Mouse (Mus musculus): ENCODE measurements around the gene Lcn8. TPM values are rescaled to one million over a fixed set of nuclear protein-coding genes. Genes with fewer than 3 reads are reported as not detected.

Lcn8 gene
- polyA plus RNA-seq (2015; fragmentation: Nextera tagmentation; extraction: Ambion mirVana): not detected in 2 replicates

- Histone ChIP-seq H3K4me1 (ENCODE audit: insufficient read depth, low read length) (no peaks in the 10 kb centered on the region), H3K9me3 (ENCODE audit: low read length) (no peaks in the 10 kb centered on the region), H3K36me3 (ENCODE audit: insufficient read depth, low read length) (no peaks in the 10 kb centered on the region), H3K4me3 (ENCODE audit: low read length) (no peak within 1 kb of the TSS), H3K27me3 (ENCODE audit: insufficient read depth, low read length) (no peaks in the 10 kb centered on the region), H3K27ac (ENCODE audit: low read length) (no peak within 1 kb of the TSS), H3K9ac (replicated peaks; ENCODE audit: low read length) (no peak within 1 kb of the TSS), H3K4me2 (replicated peaks; ENCODE audit: low read depth, low read length) (no peak within 1 kb of the TSS)
- 79% methylated on average over 2 of the region's 2 CpGs for WGBS
- ATAC-seq (ENCODE audit: low FRiP score, low TSS enrichment): no peak
Observed at GRCm38 (mm10) chr2:25652902-25653301, at the start of gene Lcn8. Lcn8 (plus strand) TSS chr2:25653120.

DNA sequence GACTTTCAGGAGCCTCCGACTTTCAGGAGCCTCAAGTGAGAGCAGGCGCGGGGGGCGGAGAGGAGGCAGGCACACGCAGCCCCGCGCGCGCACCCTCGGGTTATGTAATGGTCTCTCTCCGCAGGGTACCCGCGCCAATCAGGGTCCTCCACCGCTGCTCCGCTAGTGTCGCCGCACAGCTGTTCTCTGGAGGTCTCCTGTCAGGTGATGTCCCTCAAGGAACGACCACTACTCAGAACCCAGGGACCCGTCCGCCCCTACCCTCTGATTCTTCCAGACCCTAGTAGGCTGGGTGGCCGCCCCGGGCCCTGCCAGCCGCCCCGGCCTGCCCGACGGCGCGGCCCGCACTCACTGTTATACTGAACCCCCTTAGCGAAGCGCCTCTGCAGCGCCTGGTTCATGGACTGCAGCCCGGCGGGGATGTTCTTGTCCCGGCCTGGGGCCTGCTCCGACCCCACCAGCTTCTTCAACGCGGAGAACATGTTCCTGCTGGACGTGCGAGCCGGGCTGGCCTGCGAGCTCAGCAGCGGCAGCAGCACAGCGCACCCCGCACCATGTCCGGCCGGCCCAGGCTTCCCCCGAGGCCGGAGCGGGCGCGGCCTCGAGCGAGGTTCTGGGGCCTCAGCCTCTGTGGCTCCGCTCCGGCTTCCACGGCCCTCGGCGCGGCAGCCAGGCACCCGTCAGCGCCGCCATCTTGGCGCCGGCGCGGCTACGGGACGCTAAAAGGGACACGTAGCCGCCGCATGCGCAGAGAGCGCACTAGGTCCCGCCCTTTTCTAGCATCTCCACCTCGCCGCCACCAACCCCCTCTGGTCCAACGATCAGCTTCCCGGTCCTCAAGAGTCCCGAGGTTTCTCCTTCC, 44.9 kb upstream of the Lcn8 start, which contains the start of gene Rabl6:
Gene Rabl6 (minus strand): TSS at position 761 of the 862 bp plus-strand sequence.
- peak; percentile 91 for ATAC-seq (ENCODE audit: low FRiP score, low TSS enrichment)
- under 1% methylated on average over 80 of the region's 80 CpGs for WGBS

DNA sequence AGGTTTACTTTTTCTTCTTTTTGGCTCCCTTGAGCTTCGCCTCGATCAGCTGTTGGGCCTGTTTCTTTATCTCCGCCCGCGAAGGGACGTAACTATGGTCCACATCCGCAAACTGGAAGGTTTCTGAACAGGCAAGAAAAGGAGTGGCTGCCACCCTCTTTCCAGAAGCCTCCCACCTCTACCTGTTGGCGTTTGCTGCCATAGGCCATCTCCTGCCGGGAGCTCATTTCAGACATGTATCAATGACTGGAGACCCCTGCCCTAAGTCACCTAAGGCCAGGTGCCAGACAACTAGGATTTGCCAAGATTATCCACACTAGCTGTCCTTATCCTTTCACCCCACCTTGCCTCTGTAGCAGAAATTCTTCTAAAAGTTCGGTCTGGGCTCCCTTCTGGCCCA, 44.2 kb upstream of the Lcn8 start:
- H3K27me3 ChIP-seq (ENCODE audit: insufficient read depth, low read length): no peaks in the 10 kb centered on the region
- 63% methylated on average over 10 of the region's 10 CpGs for WGBS
- peak overlapping the region; percentile 90 for H3K9ac ChIP-seq (replicated peaks; ENCODE audit: low read length)
- ATAC-seq (ENCODE audit: low FRiP score, low TSS enrichment): peak; percentile 3; the same call in 1 of the 2 replicates
- H3K27ac ChIP-seq (ENCODE audit: low read length): no peak overlapping the region
- H3K9me3 ChIP-seq (ENCODE audit: low read length): no peaks in the 10 kb centered on the region
- peak overlapping the region; percentile 75 for H3K4me2 ChIP-seq (replicated peaks; ENCODE audit: low read depth, low read length)
- peaks cover 6% of the 10 kb centered on the region; the same call in 1 of the 2 replicates for H3K36me3 ChIP-seq (ENCODE audit: insufficient read depth, low read length)
- peak overlapping the region; percentile 100 for H3K4me3 ChIP-seq (ENCODE audit: low read length)
- H3K4me1 ChIP-seq (ENCODE audit: insufficient read depth, low read length): peaks cover 19% of the 10 kb centered on the region

More for the DNA sequence above, 44.9 kb upstream of the Lcn8 start, which contains the start of gene Rabl6:
- H3K27me3 ChIP-seq (ENCODE audit: insufficient read depth, low read length): no peaks in the 10 kb centered on the region
- H3K4me1 ChIP-seq (ENCODE audit: insufficient read depth, low read length): peaks cover 19% of the 10 kb centered on the region
- H3K4me2 ChIP-seq (replicated peaks; ENCODE audit: low read depth, low read length): peak within 1 kb of the TSS; percentile 75
- H3K27ac ChIP-seq (ENCODE audit: low read length): peak within 1 kb of the TSS; percentile 95
- no peaks in the 10 kb centered on the region for H3K9me3 ChIP-seq (ENCODE audit: low read length)
- H3K36me3 ChIP-seq (ENCODE audit: insufficient read depth, low read length): peaks cover 6% of the 10 kb centered on the region; the same call in 1 of the 2 replicates
- peak within 1 kb of the TSS; percentile 90 for H3K9ac ChIP-seq (replicated peaks; ENCODE audit: low read length)
- peak within 1 kb of the TSS; percentile 100 for H3K4me3 ChIP-seq (ENCODE audit: low read length)

DNA sequence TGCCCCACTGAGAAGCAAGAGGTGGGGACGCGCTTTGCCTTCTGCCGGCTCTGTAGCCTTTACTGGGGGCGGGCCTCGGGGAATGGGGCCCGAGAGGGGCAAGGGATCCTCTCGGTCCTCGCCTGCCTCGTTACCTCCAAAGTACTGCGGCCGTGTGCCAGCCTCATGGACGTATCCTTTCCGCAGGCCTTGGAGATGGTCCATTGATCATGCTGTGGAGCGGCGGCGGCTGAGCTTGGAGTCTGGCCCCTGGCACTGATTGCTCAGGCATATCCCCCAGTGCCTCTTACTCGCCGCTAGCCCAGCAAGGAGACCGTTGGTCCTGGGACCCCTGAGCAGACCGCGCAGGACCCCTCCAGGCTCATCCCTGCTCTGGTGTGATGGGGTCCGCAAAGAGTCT, 36.5 kb upstream of the Lcn8 start:
- no peaks in the 10 kb centered on the region for H3K36me3 ChIP-seq (ENCODE audit: insufficient read depth, low read length)
- ATAC-seq (ENCODE audit: low FRiP score, low TSS enrichment): no peak; the same call in 1 of the 2 replicates
- H3K9ac ChIP-seq (replicated peaks; ENCODE audit: low read length): peak overlapping the region; percentile 46
- 8% methylated on average over 22 of the region's 22 CpGs for WGBS
- H3K27me3 ChIP-seq (ENCODE audit: insufficient read depth, low read length): peaks cover 36% of the 10 kb centered on the region
- no peak overlapping the region for H3K27ac ChIP-seq (ENCODE audit: low read length)
- no peaks in the 10 kb centered on the region for H3K9me3 ChIP-seq (ENCODE audit: low read length)
- peak overlapping the region; percentile 50 for H3K4me2 ChIP-seq (replicated peaks; ENCODE audit: low read depth, low read length)
- peaks cover 12% of the 10 kb centered on the region for H3K4me1 ChIP-seq (ENCODE audit: insufficient read depth, low read length)
- peak overlapping the region; percentile 27 for H3K4me3 ChIP-seq (ENCODE audit: low read length)

DNA sequence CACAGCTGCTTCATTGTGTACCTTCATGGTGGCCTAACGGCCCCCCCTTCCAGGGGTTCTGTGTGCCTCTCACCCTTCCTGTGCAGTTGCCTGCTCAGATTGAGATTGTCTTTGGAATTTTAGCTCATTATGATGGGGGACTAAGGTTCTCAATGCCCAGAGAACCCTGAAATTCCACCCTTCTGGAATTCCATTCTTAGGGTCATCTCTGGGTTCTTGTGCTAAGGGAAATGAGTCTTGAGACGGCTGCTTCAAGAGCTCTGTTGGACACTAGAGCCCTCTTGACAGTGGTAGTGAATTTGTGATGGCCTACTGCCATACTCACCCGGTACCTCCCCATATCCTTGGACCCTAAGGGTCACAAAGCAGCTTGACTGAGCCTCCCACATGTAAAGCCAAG, 35.3 kb upstream of the Lcn8 start, which contains the start of gene Ccdc183:
Gene Ccdc183 (minus strand): TSS at position 101 of the 400 bp plus-strand sequence.
- 0 out of 2 replicates have a peak within 1 kb of the TSS, but pooled peaks have one; percentile 50 for H3K4me2 ChIP-seq (replicated peaks; ENCODE audit: low read depth, low read length)
- no peak for ATAC-seq (ENCODE audit: low FRiP score, low TSS enrichment)
- H3K9me3 ChIP-seq (ENCODE audit: low read length): no peaks in the 10 kb centered on the region
- H3K9ac ChIP-seq (replicated peaks; ENCODE audit: low read length): no peak within 1 kb of the TSS
- H3K27me3 ChIP-seq (ENCODE audit: insufficient read depth, low read length): peaks cover 36% of the 10 kb centered on the region
- peaks cover 12% of the 10 kb centered on the region for H3K4me1 ChIP-seq (ENCODE audit: insufficient read depth, low read length)
- peak within 1 kb of the TSS; percentile 27; the same call in 1 of the 2 replicates for H3K4me3 ChIP-seq (ENCODE audit: low read length)
- no peak within 1 kb of the TSS for H3K27ac ChIP-seq (ENCODE audit: low read length)
- WGBS: 82% methylated on average over 3 of the region's 3 CpGs
- no peaks in the 10 kb centered on the region for H3K36me3 ChIP-seq (ENCODE audit: insufficient read depth, low read length)

GRCm38 (mm10) chr2:25620386-25620785, 32.5 kb upstream of the Lcn8 start:
- peaks cover 12% of the 10 kb centered on the region for H3K4me1 ChIP-seq (ENCODE audit: insufficient read depth, low read length)
- H3K9ac ChIP-seq (replicated peaks; ENCODE audit: low read length): peak overlapping the region; percentile 19
- ATAC-seq (ENCODE audit: low FRiP score, low TSS enrichment): no peak
- no peak overlapping the region for H3K4me3 ChIP-seq (ENCODE audit: low read length)
- H3K9me3 ChIP-seq (ENCODE audit: low read length): no peaks in the 10 kb centered on the region
- 62% methylated on average over 6 of the region's 6 CpGs for WGBS
- H3K27me3 ChIP-seq (ENCODE audit: insufficient read depth, low read length): peaks cover 28% of the 10 kb centered on the region
- H3K36me3 ChIP-seq (ENCODE audit: insufficient read depth, low read length): no peaks in the 10 kb centered on the region
- no peak overlapping the region for H3K4me2 ChIP-seq (replicated peaks; ENCODE audit: low read depth, low read length)
- no peak overlapping the region for H3K27ac ChIP-seq (ENCODE audit: low read length)

GRCm38 (mm10) chr2:25620852-25621228, 32.1 kb upstream of the Lcn8 start:
- no peak overlapping the region; the same call in 1 of the 2 replicates for H3K4me3 ChIP-seq (ENCODE audit: low read length)

DNA sequence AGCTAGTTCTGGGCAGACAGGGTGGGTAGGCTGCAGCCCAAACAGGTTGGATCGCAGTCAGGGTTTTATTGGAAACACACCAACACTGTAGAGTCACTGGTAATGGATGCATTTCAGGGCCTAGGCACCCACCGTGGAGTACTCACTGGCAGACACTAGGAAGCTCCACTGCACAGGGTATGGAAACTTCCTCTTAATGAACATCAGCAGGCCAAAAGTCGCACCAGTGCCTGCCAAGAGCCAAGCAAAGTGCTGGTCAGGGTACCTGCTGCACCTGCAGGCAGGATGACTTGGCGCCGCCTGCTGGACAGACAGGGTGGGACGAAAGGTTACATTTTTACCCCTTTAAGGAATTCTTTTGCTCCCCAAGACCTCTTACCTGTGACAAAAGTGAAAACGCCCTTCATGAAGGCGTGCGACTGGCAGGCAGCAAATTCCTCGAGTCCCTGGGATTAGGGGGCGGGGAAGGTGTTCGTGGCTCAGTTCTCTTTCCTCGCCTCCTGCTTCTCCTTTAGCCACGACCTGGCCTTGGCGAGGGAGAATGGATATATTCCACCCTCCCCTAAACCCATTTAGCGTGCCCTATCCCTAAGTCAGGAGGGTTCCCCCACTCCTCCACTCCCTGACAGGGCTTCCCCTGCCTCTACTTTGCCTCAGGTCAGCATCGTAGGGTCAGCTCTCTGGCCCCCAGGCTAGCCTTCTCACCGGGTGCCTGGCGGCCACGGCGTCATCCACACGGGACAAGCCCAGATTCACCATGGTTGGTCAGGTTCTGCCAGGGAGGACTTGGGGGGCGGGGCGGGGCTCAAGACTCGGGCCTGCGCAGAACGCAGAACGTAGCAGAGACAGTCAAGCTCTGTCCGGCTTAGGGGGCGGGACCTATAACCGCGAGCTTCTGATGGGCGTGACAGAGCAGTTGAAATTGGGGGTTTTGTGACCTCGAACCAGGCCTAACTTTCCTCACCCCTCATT, 31.4 kb upstream of the Lcn8 start, which contains the start of gene Tmem141:
Gene Tmem141 (minus strand): TSS at position 777 of the 972 bp plus-strand sequence.
- Histone ChIP-seq H3K9ac (replicated peaks; ENCODE audit: low read length) (peak within 1 kb of the TSS; percentile 76), H3K36me3 (ENCODE audit: insufficient read depth, low read length) (no peaks in the 10 kb centered on the region), H3K27ac (ENCODE audit: low read length) (peak within 1 kb of the TSS; percentile 83), H3K4me1 (ENCODE audit: insufficient read depth, low read length) (peaks cover 1% of the 10 kb centered on the region; the same call in 1 of the 2 replicates), H3K9me3 (ENCODE audit: low read length) (no peaks in the 10 kb centered on the region), H3K4me3 (ENCODE audit: low read length) (peak within 1 kb of the TSS; percentile 63), H3K4me2 (replicated peaks; ENCODE audit: low read depth, low read length) (peak within 1 kb of the TSS; percentile 83), H3K27me3 (ENCODE audit: insufficient read depth, low read length) (peaks cover 16% of the 10 kb centered on the region)
- WGBS: 7% methylated on average over 34 of the region's 34 CpGs
- peak; percentile 93 for ATAC-seq (ENCODE audit: low FRiP score, low TSS enrichment)

More at GRCm38 (mm10) chr2:25620852-25621228, 32.1 kb upstream of the Lcn8 start:
- Histone ChIP-seq H3K4me2 (replicated peaks; ENCODE audit: low read depth, low read length) (peak overlapping the region; percentile 83), H3K4me1 (ENCODE audit: insufficient read depth, low read length) (peaks cover 8% of the 10 kb centered on the region), H3K9ac (replicated peaks; ENCODE audit: low read length) (peak overlapping the region; percentile 76; the same call in 1 of the 2 replicates), H3K9me3 (ENCODE audit: low read length) (no peaks in the 10 kb centered on the region), H3K27ac (ENCODE audit: low read length) (peak overlapping the region; percentile 83; the same call in 1 of the 2 replicates), H3K36me3 (ENCODE audit: insufficient read depth, low read length) (no peaks in the 10 kb centered on the region), H3K27me3 (ENCODE audit: insufficient read depth, low read length) (peaks cover 23% of the 10 kb centered on the region)
- ATAC-seq (ENCODE audit: low FRiP score, low TSS enrichment): no peak
- 74% methylated on average over 4 of the region's 4 CpGs for WGBS

- ATAC-seq (ENCODE audit: low FRiP score, low TSS enrichment): no peak
- WGBS: 38% methylated on average over 5 of the region's 5 CpGs
Observed at GRCm38 (mm10) chr2:25625986-25626385, 26.9 kb upstream of the Lcn8 start.

More at GRCm38 (mm10) chr2:25625986-25626385, 26.9 kb upstream of the Lcn8 start:
- H3K4me3 ChIP-seq (ENCODE audit: low read length): no peak overlapping the region
- no peaks in the 10 kb centered on the region for H3K27me3 ChIP-seq (ENCODE audit: insufficient read depth, low read length)
- H3K4me1 ChIP-seq (ENCODE audit: insufficient read depth, low read length): no peaks in the 10 kb centered on the region; the same call in 1 of the 2 replicates
- no peak overlapping the region for H3K4me2 ChIP-seq (replicated peaks; ENCODE audit: low read depth, low read length)
- H3K36me3 ChIP-seq (ENCODE audit: insufficient read depth, low read length): no peaks in the 10 kb centered on the region
- H3K9me3 ChIP-seq (ENCODE audit: low read length): no peaks in the 10 kb centered on the region
- no peak overlapping the region for H3K27ac ChIP-seq (ENCODE audit: low read length)
- no peak overlapping the region for H3K9ac ChIP-seq (replicated peaks; ENCODE audit: low read length)
